Mouse (Mus musculus) CH12.LX (cell line): Measurements from ENCODE around the gene Mbtps1. TPM values are rescaled to one million over a fixed set of nuclear protein-coding genes. Genes with fewer than 3 reads are reported as not detected.

ENCODE experiments used
- DNase-seq: peaks from one replicate; pipeline ENCODE4 v3.0.0-alpha.2; 2013; ENCODE audit errors: extremely low read depth
- H3K27ac ChIP-seq: 2 replicates; pipeline ENCODE4 v1.5.1; 2012; ENCODE audit warnings: low read depth, mild to moderate bottlenecking, control low read depth, moderate library complexity; ENCODE audit not compliant: insufficient read depth
- H3K27me3 ChIP-seq: replicated peaks from 2 replicates; pipeline ENCODE3; 2012; ENCODE audit warnings: inconsistent platforms
- H3K36me3 ChIP-seq, 2 experiments: replicated peaks in 1 of 2; 2 replicates each; pipeline versions ENCODE3 to v1.6.1; 2012; ENCODE audit warnings: inconsistent platforms in 1 of 2, low read length in 1 of 2, mild to moderate bottlenecking in 1 of 2, mixed read lengths in 1 of 2, moderate library complexity in 1 of 2; ENCODE audit not compliant: control insufficient read depth in 1 of 2, insufficient read depth in 1 of 2
- H3K4me1 ChIP-seq, 2 experiments: 2 replicates each; pipeline ENCODE4 v1.6.1; 2012; ENCODE audit warnings: inconsistent platforms in 1 of 2, moderate library complexity in 1 of 2; ENCODE audit not compliant: insufficient read depth in 2 of 2, control insufficient read depth in 1 of 2
- H3K4me2 ChIP-seq: 2 replicates; pipeline ENCODE4 v1.6.1; 2012; ENCODE audit warnings: low read depth, mild to moderate bottlenecking, control low read depth; ENCODE audit not compliant: poor library complexity, insufficient read depth, severe bottlenecking
- H3K4me3 ChIP-seq, 3 experiments: fragments of 150-350 bp in 1 of 3; sonication (generic) in 1 of 3; replicated peaks in 1 of 3; 2 replicates each; pipeline versions ENCODE3 to v1.5.1; 2011 to 2012; ENCODE audit warnings: low read depth in 2 of 3, low read length in 2 of 3, mild to moderate bottlenecking in 2 of 3, moderate library complexity in 2 of 3, control low read depth in 1 of 3, improper control_type of control experiment in 1 of 3, inconsistent platforms in 1 of 3, mixed read lengths in 1 of 3; ENCODE audit not compliant: poor library complexity in 1 of 3
- H3K79me2 ChIP-seq: replicated peaks from 2 replicates; pipeline ENCODE4 v1.6.1; 2012; ENCODE audit warnings: mild to moderate bottlenecking, moderate library complexity; ENCODE audit not compliant: control insufficient read depth, poor library complexity, insufficient read depth, severe bottlenecking; ENCODE audit errors: extremely low read depth
- H3K9ac ChIP-seq: 2 replicates; pipeline ENCODE4 v1.6.1; 2012; ENCODE audit warnings: low read depth, mild to moderate bottlenecking, control low read depth, moderate library complexity; ENCODE audit not compliant: insufficient read depth
- H3K9me3 ChIP-seq: replicated peaks from 2 replicates; pipeline ENCODE3; 2012; ENCODE audit warnings: low read length, inconsistent platforms, mixed read lengths
- BHLHE40 ChIP-seq: IDR thresholded peaks from 2 replicates; pipeline ENCODE4 v1.6.1; 2011; ENCODE audit warnings: mild to moderate bottlenecking, low read depth, low read length, improper control_type of control experiment
- CHD1 ChIP-seq: IDR thresholded peaks from 2 replicates; pipeline ENCODE4 v1.6.1; 2012; ENCODE audit warnings: low read depth, low read length, improper control_type of control experiment, inconsistent platforms
- CHD2 ChIP-seq: IDR thresholded peaks from 2 replicates; pipeline ENCODE4 v1.6.1; 2011; ENCODE audit warnings: low read length, improper control_type of control experiment
- ELF1 ChIP-seq: IDR thresholded peaks from 2 replicates; pipeline ENCODE4 v1.6.1; 2014; ENCODE audit warnings: low read depth, mild to moderate bottlenecking, inconsistent platforms, low read length, improper control_type of control experiment
- GABPA ChIP-seq: IDR thresholded peaks from 2 replicates; pipeline ENCODE4 v1.6.1; 2012; ENCODE audit warnings: low read depth, low read length, improper control_type of control experiment, inconsistent platforms; ENCODE audit not compliant: insufficient replicate concordance
- IRF4 ChIP-seq: IDR thresholded peaks from 2 replicates; pipeline ENCODE4 v1.6.1; 2014; ENCODE audit warnings: low read depth, mild to moderate bottlenecking, inconsistent platforms, low read length, improper control_type of control experiment
- MAZ ChIP-seq: IDR thresholded peaks from 2 replicates; pipeline ENCODE4 v1.6.1; 2012; ENCODE audit warnings: low read depth, mild to moderate bottlenecking, inconsistent platforms, low read length, improper control_type of control experiment, moderate library complexity
- MYC ChIP-seq: IDR thresholded peaks from 2 replicates; pipeline ENCODE4 v1.6.1; 2011; ENCODE audit warnings: low read depth, mild to moderate bottlenecking, improper control_type of control experiment, low read length
- NELFE ChIP-seq: IDR thresholded peaks from 2 replicates; pipeline ENCODE4 v1.6.1; 2011; ENCODE audit warnings: low read depth, low read length, improper control_type of control experiment
- PAX5 ChIP-seq: IDR thresholded peaks from 2 replicates; pipeline ENCODE4 v1.6.1; 2012; ENCODE audit warnings: low read length, inconsistent platforms, mixed read lengths
- POLR2A ChIP-seq: IDR thresholded peaks from 2 replicates; pipeline ENCODE4 v1.6.1; 2011; ENCODE audit warnings: low read depth, mild to moderate bottlenecking, improper control_type of control experiment, low read length
- POLR2AphosphoS2 ChIP-seq: IDR thresholded peaks from 2 replicates; pipeline ENCODE4 v1.6.1; 2011; ENCODE audit warnings: low read depth, low read length, improper control_type of control experiment
- SIN3A ChIP-seq: IDR thresholded peaks from 2 replicates; pipeline ENCODE4 v1.6.1; 2012; ENCODE audit warnings: low read length, improper control_type of control experiment, inconsistent platforms
- SMC3 ChIP-seq: IDR thresholded peaks from 2 replicates; pipeline ENCODE4 v1.6.1; 2011; ENCODE audit warnings: low read depth, low read length, improper control_type of control experiment
- TBP ChIP-seq: conservative IDR thresholded peaks from 2 replicates; pipeline ENCODE4 v1.6.1; 2011; ENCODE audit warnings: low read depth, low read length, improper control_type of control experiment
- TCF12 ChIP-seq: IDR thresholded peaks from 2 replicates; pipeline ENCODE4 v1.6.1; 2014; ENCODE audit warnings: low read depth, mild to moderate bottlenecking, inconsistent platforms, low read length, improper control_type of control experiment
- UBTF ChIP-seq: IDR thresholded peaks from 2 replicates; pipeline ENCODE4 v1.6.1; 2012; ENCODE audit warnings: low read depth, mild to moderate bottlenecking, inconsistent platforms, low read length, improper control_type of control experiment, moderate library complexity
- USF1 ChIP-seq: IDR thresholded peaks from 2 replicates; pipeline ENCODE4 v1.6.1; 2014; ENCODE audit warnings: low read depth, mild to moderate bottlenecking, inconsistent platforms, low read length, improper control_type of control experiment
- USF2 ChIP-seq: conservative IDR thresholded peaks from 2 replicates; pipeline ENCODE4 v1.6.1; 2011; ENCODE audit warnings: low read depth, low read length, improper control_type of control experiment
- ZC3H11A ChIP-seq: IDR thresholded peaks from 2 replicates; pipeline ENCODE4 v1.6.1; 2012; ENCODE audit warnings: low read depth, mild to moderate bottlenecking, inconsistent platforms, low read length, improper control_type of control experiment
- ZMIZ1 ChIP-seq: IDR thresholded peaks from 2 replicates; pipeline ENCODE4 v1.6.1; 2012; ENCODE audit warnings: low read depth, mild to moderate bottlenecking, inconsistent platforms, low read length, improper control_type of control experiment
- dilution Hi-C: fragments of 300-500 bp; cut with MboI; formaldehyde crosslinking; loops from 2 replicates; pipeline ENCODE4 v1.14.3; 2020; ENCODE audit warnings: low sequenced_read_pairs; ENCODE audit not compliant: extremely low pct_unique_long_range_greater_than_20kb, extremely low pct_ligation_motif_present
- in situ Hi-C: fragments of 300-500 bp; cut with MboI; formaldehyde crosslinking; loops from 3 replicates; pipeline ENCODE4 v1.14.3; 2019; ENCODE audit warnings: low sequenced_read_pairs, low pct_ligation_motif_present, low pct_unique_long_range_greater_than_20kb, mixed read lengths
- polyA plus RNA-seq: library from polyadenylated mRNA; unstranded; fragments of >175 nt; gene quantifications from 2 replicates; pipeline ENCODE4 v1.2.1, GENCODE M21; 2012; ENCODE audit warnings: low read depth; ENCODE audit not compliant: insufficient read length
- total RNA-seq, 2 experiments: library from RNA; depleted of rRNA; stranded (reverse); fragments of 300-350 nt in 1 of 2; fragments of >200 nt in 1 of 2; gene quantifications; 2 replicates each; pipeline ENCODE4 v1.2.3; 2012 to 2014

Gene Mbtps1
- total and polyA plus RNA-seq, 3 experiments: 32.6 to 41.1 (median 40.7) TPM

GRCm38 (mm10) chr8:119579096-119579495, 20.6 kb upstream of the Mbtps1 start:
- no peak for TF ChIP-seq GABPA
- no peak for TF ChIP-seq TCF12
- no peak for TF ChIP-seq PAX5
- TF ChIP-seq IRF4: no peak
- no peak for TF ChIP-seq USF1
- no peak for TF ChIP-seq CHD1
- TF ChIP-seq MAZ: no peak
- no peak for TF ChIP-seq CHD2
- no peak for TF ChIP-seq ZMIZ1
- no peak for TF ChIP-seq ZC3H11A
- TF ChIP-seq USF2: no peak
- no peak for TF ChIP-seq TBP
- no peak for TF ChIP-seq BHLHE40
- TF ChIP-seq POLR2AphosphoS2: no peak
- no peak for TF ChIP-seq NELFE
- TF ChIP-seq UBTF: no peak
- TF ChIP-seq, all 38 proteins: peak for 0
- H3K4me2 ChIP-seq: no peak overlapping the region
- peaks cover 64% of the 10 kb centered on the region for H3K27me3 ChIP-seq
- no peaks in the 10 kb centered on the region for H3K36me3 ChIP-seq
- H3K79me2 ChIP-seq: no peaks in the 10 kb centered on the region
- dilution Hi-C loops: no loop called here
- in situ Hi-C loops: no loop called here
- H3K9me3 ChIP-seq: no peaks in the 10 kb centered on the region
- no peak for DNase-seq
- H3K27ac ChIP-seq: no peak overlapping the region
- H3K9ac ChIP-seq: no peak overlapping the region
- H3K4me3 ChIP-seq: no peak overlapping the region
- peaks cover 0 to 7% of the 10 kb centered on the region in 2 experiments; a peak in 2 of 4 replicates for H3K4me1 ChIP-seq

GRCm38 (mm10) chr8:119575366-119575726, 16.8 kb upstream of the Mbtps1 start:
- in situ Hi-C loops (no loop called here), dilution Hi-C loops (no loop called here)
- no peak for TF ChIP-seq IRF4
- no peak for TF ChIP-seq SMC3
- TF ChIP-seq USF2: no peak
- TF ChIP-seq SIN3A: no peak
- no peak for TF ChIP-seq ELF1
- no peak for TF ChIP-seq MYC
- TF ChIP-seq ZC3H11A: no peak
- no peak for TF ChIP-seq POLR2AphosphoS2
- TF ChIP-seq POLR2A: no peak
- H3K27ac ChIP-seq: no peak overlapping the region
- H3K4me2 ChIP-seq: peak overlapping the region; percentile 73; the same call in 1 of the 2 replicates
- H3K36me3 ChIP-seq: peaks cover 0 to 2% of the 10 kb centered on the region in 2 experiments
- peaks cover 0 to 11% of the 10 kb centered on the region in 2 experiments; a peak in 2 of 4 replicates for H3K4me1 ChIP-seq
- peak overlapping the region; percentile 36; the same call in 1 of the 2 replicates for H3K9ac ChIP-seq
- no peaks in the 10 kb centered on the region for H3K79me2 ChIP-seq
- no peaks in the 10 kb centered on the region for H3K9me3 ChIP-seq
- H3K4me3 ChIP-seq: peak overlapping the region; percentile 25 to 69 (median 66)
- DNase-seq: no peak
- peaks cover 60% of the 10 kb centered on the region for H3K27me3 ChIP-seq
